Mouse (Mus musculus) lung, embryonic 15.5 days (tissue): ENCODE results near the gene Cyp4a29. TPM values are rescaled to one million over a fixed set of nuclear protein-coding genes. Genes with fewer than 3 reads are reported as not detected.

Source experiments
- polyA plus RNA-seq: library from polyadenylated mRNA; unstranded; fragments of >200 nt; fragmentation: Nextera tagmentation; extraction: Ambion mirVana; gene quantifications from 2 replicates; pipeline ENCODE4 v1.2.1, GENCODE M21; 2015

Gene Cyp4a29
- polyA plus RNA-seq, 1 experiment from 2014 or later = not detected

Other genes with a start within 250 kb of the Cyp4a29 start
- gene Stil, start 241.9 kb upstream of the Cyp4a29 start, polyA plus RNA-seq = 15.2 and 16.6 TPM in 2 replicates
- gene Tal1, start 185.7 kb upstream of the Cyp4a29 start, polyA plus RNA-seq = 1.8 TPM in 2 replicates
- 21.6 and 22.9 TPM in 2 replicates for gene Pdzk1ip1, start 153.4 kb upstream of the Cyp4a29 start, polyA plus RNA-seq
- 0.06 TPM in 1 of 2 replicates, not detected in the other for gene Cyp4x1, start 107.8 kb upstream of the Cyp4a29 start, polyA plus RNA-seq
- gene Cyp4a12a, start 57.0 kb downstream of the Cyp4a29 start, polyA plus RNA-seq = not detected in 2 replicates
- gene Cyp4a12b, start 169.5 kb downstream of the Cyp4a29 start, polyA plus RNA-seq = not detected in 2 replicates
- not detected in 2 replicates for gene Cyp4a30b, start 210.5 kb downstream of the Cyp4a29 start, polyA plus RNA-seq